Mouse (Mus musculus): ENCODE results near the gene Clasp1.

DNA sequence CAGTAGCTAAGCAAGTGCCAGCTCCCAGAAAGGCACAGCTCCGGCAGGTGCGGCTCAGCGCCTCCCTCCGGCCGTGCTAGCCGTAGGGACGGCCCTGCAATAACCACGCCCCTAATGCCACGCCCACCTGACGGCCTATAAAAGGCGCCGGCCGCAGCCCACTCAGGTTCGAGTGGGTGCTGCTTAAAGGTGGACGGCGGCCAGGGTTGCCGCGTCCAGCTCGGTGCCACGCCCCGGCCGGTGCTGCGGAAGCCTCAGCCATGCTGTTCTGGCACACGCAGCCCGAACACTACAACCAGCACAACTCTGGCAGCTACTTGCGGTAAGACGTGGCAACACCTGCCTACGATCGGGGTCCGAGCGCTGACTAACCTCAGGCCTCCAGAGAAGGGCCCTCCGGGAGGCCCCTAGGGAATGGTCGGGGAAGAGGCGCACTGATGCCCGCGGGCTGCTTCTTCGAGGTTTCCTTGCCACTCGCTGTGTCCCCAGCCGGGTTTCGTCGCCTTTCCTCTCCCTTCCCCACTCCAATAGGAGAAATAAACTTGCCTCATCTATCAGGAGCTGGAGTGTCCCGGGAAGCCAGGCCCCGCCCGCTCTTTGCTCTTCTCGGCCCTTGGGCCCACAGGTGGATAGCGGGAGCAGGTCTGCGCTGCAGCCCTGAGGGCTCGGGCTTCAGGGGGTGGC, 239.1 kb downstream of the Clasp1 start, which contains the start of gene Tfcp2l1:
- no peak for TF ChIP-seq MAX (IDR thresholded peaks at IDR 0.05; ENCODE audit: low read length)
- TF ChIP-seq CHD2 (IDR thresholded peaks at IDR 0.05; ENCODE audit: low read length), result no peak
- no peak for TF ChIP-seq CTCF (IDR thresholded peaks at IDR 0.05 in 2 of 3, conservative IDR thresholded peaks at IDR 0.05 in 1 of 3; ENCODE audit: control insufficient read depth in 1 of 3, insufficient read depth in 1 of 3, low read depth in 2 of 3, low read length in 3 of 3, poor library complexity in 1 of 3, severe bottlenecking in 1 of 3)
- TF ChIP-seq CHD1 (IDR thresholded peaks at IDR 0.05; ENCODE audit: low read depth, low read length), result no peak
- no peak for TF ChIP-seq POLR2A (IDR thresholded peaks at IDR 0.05; ENCODE audit: control insufficient read depth in 1 of 2, insufficient read depth in 1 of 2, low read depth in 1 of 2, low read length in 2 of 2, poor library complexity in 1 of 2)
- TF ChIP-seq ZNF384 (IDR thresholded peaks at IDR 0.05; ENCODE audit: low read depth, low read length), result no peak

All from MEL (cell line).